Mouse (Mus musculus) bone marrow macrophage, adult 2 months (primary cell): ENCODE results near the gene Spock1.

Source experiments
- CTCF ChIP-seq: IDR thresholded peaks from 2 replicates; pipeline ENCODE4 v1.5.1; 2012; ENCODE audit warnings: low read depth, mild to moderate bottlenecking, low read length, moderate library complexity
- POLR2A ChIP-seq: IDR thresholded peaks from 2 replicates; pipeline ENCODE4 v1.6.1; 2012; ENCODE audit warnings: mild to moderate bottlenecking, low read depth, low read length, borderline replicate concordance

- TF ChIP-seq CTCF (no peak), POLR2A (no peak)
These were observed 493.4 kb downstream of the Spock1 start for GRCm38 (mm10) chr13:57414716-57415115.
